Mouse (Mus musculus) right cerebral cortex, postnatal 4 days (tissue): Measurements from ENCODE around the gene Ralgps1.
A peak's percentile ranks its signal among the peaks of the same experiment; 100 is the strongest.

Experiments used
- DNase-seq: peaks from one replicate; pipeline ENCODE4 v3.0.0-alpha.2; 2022

The Ralgps1 gene

DNA sequence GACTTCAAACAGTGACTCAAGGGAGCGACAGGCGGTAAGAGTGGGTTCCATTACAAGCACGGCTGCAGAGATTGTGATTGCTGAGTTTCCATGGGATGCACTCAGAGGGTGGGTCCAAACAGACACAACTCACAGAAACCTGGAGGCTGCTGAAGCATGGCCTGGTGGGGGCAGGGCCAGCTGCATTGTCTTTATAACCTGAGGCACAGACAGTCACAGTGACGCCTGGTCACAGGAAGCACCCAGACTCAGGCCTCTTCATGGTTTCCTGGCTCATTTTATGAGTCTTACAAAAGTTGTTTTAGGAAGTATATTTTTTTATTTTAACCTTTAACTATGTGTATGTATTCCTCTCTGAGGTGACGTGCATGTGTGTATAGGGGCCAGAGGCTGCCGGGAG is 201.8 kb downstream of the Ralgps1 start:
- no peak for DNase-seq

DNA sequence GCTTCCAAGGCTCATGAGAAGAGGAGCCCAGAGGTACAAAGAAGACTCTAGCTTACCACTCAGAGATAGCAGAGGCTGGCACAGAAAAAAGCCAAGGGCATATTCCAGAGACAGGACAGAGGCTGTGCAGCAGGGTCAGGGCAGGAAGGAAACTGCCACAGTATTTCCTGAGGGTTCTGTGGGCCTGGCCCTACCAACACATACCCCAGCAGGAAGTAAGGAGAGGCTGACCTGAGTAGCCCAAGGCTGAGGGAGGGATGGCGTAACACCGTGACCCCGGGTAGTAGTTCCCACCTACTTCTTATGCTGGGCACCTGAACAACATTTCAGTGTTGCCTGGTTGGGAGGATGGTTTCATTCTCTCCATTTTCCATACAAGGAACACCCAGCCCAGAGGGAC is 204.2 kb downstream of the Ralgps1 start:
- DNase-seq: no peak

DNA sequence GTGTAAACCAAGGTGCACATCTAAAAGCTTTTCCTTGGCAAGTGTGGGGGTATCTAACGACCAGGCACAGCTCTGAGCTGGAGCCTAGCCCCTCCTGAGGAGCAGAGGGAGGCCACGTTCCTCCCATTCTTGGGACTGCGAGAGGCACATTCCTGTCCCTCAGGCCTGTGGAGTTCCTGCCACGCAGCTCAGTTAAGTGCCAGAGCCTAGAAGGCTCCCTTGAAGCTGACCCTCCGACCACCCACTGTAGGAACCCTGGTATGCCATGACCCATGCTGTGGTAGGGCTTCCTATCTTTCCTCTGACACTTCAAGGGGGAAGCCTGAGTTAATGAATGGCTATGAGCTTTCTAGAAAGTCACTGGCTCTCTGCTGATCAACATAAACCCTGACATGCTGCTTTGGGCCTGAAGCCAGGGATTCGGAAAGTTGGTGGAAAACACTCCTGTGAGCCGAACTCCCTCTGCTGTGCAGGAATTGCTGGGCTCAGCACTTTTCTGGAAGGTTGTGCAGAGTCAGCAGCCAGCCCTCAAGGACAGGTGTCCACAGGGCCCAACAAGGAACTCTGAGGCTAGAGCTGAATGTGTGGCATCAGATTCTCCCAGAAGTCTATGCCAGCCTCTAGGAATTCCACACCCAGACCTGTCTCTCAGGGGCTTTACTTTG is 205.4 kb downstream of the Ralgps1 start:
- DNase-seq: no peak

DNA sequence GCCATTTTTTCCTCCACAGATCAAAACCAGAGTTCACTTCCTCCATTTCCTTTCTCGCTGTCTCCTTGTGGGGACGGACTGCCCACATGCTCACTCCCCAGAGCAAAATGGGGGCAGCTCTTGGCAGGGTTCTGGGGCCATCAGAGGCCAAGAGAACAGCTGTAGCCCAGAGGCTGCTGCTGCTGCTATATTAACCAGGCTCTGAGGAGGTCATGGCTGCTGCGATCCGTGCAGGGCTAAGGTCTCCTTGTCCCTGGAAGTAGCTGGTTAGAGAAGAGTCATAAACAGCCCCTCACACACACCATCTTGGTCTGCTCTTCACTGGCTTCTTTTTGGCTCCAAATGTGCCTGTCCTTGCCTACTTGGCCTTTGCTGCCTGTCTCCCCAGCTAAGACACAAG is 206.1 kb downstream of the Ralgps1 start:
- no peak for DNase-seq

DNA sequence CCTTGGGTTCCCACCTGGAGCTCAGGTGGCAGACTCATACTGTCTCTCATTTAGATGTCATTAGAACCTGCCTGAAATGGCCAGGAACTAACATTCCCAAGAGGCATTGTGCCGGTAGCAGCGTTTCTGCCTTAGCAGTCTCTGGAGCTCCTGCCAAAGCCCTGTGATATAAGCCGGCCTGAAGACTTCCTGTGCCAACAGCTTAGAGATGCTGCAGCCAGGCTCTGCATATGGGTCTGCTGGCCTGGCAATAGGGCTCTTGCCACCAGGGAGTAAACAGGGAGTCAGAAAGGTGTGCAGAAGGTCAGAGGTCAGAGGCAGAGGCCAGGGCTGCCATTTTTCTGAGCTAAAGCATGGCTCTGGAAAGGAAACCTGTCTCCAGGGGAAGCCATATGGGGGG is 206.6 kb downstream of the Ralgps1 start:
- DNase-seq: no peak

DNA sequence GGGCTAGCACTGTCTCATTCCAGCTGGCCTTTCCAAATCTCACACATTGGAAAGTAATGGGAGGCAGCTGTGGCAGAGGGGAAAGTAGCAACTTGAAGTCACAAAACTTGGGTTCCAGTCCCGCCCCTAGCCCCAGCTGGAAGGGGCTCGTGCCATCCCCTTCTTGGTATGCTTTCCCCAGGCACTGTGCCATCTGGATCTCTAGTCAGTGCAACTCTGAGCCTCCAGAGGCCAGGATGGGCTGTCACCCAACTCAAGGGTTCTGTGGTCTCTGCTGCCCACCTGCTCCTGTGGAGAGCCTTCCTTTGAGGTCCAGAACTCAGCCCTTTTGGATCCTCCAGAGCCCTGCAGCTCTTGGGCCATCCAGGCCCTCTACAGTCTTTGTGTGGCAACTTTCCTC is 209.2 kb downstream of the Ralgps1 start:
- DNase-seq: no peak

DNA sequence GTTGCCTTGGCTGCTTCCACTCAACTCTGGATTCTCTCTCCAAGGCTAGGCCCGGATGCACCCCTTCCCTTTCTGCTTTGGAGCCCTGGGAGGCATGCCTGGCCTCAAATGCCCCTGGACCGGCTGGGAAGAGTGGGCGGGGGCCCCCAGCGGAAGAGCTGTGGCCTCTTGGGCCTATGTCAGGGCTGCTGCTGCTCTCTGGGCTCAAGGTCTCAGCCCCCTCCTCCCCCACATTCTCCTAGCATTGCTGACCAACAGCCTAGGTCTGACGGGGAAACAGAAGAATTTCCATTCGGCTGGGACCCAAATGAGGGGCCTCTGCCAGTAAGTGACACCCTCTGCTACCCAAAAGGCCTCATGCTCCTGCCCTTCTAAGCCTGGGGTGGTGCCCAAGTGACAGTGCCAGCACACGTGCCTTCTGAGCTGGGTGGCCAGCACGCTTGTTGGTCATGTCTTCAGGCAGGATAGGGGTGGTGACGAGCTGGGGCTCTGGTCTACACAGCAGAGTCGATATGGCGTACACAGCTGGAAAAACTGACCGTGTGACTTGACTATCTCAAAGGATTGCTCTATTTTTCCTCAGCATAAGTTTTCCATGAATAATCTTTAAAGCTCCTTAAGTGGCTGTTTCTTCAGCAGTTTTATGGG is 210.8 kb downstream of the Ralgps1 start:
- no peak for DNase-seq

DNA sequence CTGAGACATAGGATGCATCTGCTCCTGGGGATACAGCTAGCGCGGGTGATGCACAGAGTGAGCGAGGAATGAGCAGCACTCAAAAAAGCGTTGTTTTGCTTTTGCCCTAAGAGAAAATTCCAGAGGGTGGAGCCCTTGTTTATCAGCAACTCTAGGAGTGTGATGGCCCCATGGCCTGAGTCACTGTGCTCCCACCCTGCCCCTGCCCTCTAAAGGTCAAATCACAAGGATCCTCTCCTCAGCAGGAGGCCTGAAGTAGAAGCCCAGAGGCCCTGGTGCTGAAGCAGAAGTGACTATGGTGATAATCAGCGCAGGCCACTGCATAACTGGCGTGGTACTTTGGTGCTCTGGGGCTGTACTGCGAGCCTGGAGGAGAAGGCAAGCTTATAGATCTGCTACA is 211.7 kb downstream of the Ralgps1 start:
- no peak for DNase-seq

DNA sequence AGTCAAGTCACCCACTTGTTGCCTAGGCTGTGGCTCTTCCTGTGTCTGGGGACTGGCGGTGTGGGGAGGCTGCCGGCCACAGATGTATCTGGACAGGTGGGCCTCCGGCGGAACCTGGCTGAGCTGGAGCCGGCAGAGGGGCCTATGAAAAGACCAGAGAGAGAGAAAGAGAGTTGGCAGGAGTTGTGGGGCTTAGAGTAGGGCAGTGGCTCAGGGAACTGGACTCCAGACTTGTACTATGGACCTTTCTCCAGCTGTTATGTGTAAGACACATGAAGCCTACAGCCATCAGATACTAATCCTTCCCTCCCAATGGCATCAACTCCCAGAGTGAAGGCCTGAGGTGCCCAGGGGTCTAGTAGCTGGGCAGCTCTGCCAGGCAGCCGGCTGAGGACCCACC is 212.4 kb downstream of the Ralgps1 start:
- no peak for DNase-seq

DNA sequence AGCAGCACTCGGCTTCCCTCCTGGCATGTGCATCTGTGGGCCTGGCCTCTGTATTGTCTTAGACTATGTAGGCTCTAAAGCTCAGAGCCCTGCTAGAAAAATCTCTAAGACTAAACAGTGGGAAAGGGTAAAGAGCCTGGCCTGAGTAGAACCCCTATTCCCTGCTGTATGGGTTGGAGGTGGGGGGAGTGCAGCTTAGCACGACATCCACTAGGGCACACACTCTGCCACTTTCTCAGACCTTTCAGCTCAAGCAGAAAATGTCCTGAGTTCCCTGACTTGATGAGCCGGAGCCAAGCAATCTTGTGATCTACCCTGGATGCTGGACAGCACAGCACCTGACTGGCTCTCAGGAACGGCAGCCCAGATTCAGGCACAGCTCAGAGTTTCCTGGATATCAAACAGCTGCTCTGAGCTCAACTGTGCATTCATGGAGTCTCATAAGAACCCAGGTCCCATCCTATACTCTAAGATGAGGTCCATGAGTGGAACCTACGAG is 215.0 kb downstream of the Ralgps1 start:
- DNase-seq: no peak

DNA sequence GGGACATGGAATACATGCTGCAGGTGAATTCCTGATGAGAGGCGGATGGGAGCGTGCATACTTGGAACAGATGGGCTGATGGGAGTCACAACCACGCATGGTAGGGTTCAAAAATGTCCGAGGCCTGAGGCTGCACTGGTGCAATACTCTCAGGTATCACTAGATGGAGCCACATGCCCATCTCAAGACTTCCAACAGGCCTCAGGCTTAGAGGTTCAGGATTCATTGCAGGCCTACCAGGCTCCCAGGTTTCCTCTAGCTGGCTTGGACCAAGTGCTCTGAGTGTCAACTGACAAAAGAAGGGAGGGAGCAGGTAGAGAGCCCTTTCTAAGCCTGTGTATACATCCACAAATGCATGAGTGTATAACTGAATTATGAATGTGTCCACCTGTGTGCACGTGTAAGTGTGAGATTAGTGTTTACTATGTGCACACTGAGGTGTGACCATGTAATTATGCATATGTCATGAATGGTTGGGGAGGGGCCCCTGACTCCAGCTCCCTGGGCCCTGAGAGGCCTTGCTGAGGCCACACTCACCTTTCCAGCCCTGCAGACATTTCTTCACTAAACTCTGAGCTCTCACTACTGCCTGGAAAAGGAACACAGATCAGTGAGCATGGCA is 216.4 kb downstream of the Ralgps1 start:
- peak; percentile 73 for DNase-seq

DNA sequence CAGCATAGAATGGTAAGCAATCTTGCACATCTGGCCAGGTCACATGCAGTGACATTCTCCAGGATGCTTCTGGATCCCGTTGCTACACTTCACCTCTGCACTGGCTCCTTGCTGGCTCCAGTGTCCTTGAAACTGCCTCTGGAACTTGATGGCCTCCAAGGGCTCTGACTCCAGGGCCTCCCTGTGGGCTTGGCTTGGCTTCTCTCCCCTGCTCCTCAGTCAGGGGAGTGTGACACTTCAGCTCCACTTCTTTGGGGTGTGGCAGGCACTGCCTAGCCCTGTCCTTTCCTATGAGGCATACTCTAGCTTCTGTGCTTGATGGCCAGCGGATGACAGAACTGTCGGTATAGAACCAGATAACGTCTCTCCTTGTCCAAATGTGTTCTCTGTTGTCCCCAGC is 224.3 kb downstream of the Ralgps1 start:
- no peak for DNase-seq

DNA sequence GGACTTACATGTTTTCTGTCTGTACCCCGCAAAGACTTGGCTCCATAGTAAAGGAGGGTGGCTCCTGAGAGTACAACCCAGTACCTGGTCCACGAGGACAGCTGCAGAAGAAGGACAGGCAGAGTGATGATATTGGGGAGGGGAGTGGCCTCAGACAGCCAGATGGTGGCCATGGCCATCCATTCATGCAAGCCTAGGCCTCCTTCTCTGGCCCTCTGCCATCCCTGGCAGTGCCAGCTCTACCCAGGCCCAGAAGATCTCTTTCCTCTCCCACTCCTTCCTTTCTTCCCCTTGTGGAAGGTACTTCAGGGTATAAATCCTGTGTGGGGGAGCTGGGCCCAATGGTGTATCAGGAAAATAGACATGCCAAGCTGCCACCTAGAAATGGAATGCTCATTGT is 228.0 kb downstream of the Ralgps1 start:
- no peak for DNase-seq

DNA sequence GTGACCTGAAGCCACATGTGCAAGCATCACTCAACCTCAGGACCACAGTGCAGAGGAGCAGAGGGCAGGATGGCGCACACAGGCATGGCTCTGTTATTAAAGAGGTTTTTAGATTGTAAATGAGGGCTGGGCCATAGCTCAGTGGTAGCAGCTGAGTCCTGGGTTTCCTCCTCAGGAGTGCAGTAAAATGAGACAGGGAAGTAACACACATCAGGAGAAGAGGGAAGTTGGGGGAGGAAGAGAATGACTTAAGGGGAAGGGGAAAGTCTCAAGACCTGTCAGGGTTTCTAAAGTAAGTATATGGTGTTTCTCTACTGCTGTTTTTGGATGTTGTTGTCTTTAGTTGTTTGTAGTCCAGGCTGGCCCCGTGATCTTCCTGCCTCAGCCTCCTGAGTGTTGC is 232.8 kb downstream of the Ralgps1 start:
- no peak for DNase-seq

DNA sequence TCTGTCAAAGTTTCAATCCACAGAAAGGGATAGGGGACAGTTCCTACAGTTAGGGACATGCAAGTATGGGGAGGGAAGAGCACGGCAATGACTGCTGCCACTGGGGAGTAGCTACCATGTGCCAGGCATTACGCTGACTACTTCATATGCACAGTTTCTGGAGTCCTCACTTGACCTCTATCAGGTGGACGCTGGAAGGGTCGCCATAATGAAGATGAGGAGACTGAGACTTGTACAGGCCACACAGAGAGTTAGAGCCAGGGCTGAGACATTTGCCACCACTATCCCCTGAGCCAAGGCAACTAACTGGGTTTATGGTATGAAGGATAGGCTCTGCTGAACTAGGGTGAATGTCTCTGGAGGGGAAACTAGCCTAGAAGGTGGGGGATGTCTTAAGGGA is 233.6 kb downstream of the Ralgps1 start:
- no peak for DNase-seq

DNA sequence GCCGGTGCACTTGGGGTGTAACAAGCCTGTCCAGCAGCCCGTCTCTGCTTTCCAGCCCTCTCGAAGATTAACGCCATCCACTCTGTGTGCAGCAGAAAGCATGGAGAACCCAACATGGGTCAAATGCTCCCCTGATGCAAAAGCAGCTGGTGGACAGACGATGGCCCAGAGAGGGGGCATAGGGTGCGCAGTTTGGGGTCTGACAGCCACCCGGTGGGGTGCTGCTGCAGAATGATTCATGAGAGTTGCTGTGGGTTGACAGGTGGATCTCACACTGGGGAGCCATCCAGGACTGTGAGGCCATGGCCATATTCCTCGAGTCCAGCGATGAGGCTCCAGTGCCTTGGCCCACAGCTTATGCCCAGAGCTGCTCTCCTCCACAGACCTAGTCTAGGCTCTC is 234.0 kb downstream of the Ralgps1 start:
- DNase-seq: no peak

DNA sequence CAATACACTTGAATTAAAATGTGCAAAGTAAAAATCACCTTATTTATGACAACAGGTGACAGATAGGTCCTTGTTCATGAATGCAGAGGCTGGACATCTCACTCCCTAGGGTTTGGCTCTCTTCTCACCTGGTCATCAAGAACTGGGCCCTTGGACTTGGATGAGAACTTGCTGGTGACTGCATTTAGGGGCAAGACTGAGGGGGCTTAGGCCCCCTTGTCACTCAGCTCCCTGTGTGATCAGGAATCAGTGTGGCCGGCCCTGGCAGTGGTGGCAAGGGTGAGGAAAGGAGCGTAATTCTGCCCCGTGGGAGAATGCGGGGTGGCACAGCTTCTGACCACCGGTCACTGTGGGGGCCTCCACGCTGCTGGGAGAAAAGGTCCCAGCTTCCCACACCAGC is 234.9 kb downstream of the Ralgps1 start:
- DNase-seq: no peak

DNA sequence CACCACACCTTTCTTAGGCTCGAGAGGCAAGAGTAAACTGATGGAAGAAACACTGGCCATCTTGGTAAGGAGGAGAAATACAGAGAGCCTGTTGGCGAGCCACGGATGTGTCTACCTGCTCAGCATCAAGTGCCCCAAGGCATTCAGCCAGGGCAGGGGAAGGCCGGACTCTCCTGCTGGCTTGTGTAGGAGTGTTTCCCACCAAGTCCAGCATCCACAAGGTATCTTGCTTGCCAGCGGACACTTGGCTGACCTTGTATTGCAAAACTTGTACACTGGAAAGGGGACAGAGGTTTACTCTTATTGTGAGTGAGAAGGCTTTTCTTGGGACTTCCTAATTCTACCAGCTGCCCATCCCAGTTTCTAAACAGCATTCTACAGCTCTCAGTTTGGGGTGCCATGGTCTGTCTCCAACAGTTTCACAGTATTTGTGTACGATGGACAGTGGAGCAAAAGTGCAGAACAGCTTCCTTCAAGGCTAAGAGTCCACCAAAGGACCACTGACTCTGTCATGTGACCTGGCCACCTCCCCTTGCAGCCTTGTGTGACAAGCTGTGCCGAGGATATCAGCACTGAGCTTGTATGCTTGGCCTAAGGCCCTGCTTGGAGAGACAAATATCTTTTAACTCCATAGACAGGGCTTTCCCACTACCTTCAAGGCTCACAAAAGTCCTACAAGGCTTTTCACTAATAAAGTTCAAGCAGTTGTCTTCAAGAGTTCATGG is 236.4 kb downstream of the Ralgps1 start:
- no peak for DNase-seq

DNA sequence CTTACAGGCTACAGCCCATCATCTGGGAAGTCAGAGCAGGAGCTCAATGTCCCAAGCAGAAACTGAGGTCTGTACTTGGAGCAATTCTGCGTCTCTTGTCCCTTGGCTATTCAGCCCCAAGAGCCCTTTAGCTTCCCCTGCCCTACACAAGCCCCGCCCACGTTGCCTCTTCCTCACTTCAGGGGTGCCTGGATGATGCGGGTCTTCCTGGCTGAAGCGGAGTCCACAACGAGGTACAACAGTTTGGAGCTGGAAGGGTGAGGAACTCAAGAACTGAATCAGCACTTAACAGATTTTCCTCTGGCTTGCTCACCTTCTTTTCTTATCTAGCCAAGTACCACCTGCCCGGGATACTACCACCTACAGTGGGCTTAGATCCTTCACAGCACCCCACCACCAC is 239.0 kb downstream of the Ralgps1 start:
- DNase-seq: no peak

DNA sequence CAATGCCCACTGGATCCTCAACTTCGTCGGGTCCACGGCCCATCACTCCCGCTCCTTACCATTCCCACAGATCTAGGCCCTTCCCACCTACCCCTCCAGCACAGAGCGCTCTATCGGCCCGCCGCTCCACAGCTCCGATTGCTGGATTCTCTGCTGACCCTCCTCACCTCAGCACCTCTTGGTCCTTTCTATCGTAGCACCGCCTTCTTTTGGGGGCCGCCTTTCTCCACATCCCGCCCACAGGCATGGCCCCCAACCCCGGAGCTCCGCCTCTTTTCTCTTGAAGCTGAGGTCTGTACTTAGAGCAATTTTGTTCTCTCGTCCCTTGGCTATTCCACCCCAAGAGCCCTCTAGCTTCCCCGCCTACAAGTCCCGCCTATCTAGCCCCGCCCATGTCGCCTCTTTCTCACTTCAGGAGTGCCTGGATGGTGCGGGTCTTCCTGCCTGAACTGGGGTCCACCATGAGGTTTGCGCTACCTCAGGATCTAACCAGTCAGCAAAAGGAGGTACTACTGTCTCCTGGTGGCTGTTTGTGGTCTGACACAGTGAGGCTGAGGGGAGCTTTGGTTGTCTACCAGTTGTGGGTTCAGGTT is 239.7 kb downstream of the Ralgps1 start, which contains the start of gene Garnl3:
Gene Garnl3, minus strand, starts transcription at position 155 of the 593 bp plus-strand sequence.
- DNase-seq: peak; percentile 71

DNA sequence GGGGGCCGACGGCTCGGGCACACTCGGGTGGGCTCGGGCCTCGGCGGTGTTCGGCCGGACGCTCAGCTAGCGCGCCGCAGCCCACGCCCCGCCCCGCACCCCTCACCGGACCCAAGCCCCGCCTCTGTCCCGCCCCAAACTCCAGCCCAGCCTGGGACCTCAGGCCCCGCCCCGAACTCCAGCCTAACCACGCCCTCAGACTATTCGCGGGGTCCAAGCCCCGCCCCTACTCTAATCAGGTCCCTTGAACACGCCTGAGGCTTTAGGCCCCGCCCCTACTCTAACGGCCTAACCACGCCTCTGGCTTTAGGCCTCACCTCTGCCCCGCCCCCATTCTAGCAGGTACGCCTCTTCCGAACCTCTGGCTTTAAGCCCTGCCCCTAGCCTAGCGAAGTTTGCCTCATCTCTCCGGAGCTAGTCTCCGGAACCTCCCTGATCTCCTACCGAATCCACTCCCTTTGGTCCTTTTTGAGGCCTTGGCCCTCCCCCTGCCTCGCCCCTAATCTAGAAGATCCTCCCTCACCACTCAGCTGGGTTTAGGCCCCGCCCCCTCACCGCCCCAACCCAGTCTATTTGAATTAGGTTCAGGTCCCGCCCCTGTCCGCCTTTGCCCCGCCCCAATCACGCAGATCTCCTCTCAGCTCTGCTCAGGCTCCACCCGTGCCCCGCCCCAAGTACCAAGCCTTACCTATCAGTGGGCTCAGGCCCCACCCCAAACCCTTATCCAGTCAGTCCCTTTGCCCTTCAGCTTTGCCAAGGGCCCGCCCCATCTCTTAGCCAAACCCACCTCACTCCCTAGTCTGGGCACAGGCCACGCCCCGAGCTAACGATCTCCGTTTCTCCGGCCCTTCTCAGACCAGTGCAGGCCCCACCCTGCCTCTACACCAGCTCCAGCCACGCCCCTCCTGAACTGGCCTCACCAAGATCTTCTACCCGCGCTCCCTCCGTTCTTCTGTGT is 240.5 kb downstream of the Ralgps1 start:
- peak; percentile 99 for DNase-seq

DNA sequence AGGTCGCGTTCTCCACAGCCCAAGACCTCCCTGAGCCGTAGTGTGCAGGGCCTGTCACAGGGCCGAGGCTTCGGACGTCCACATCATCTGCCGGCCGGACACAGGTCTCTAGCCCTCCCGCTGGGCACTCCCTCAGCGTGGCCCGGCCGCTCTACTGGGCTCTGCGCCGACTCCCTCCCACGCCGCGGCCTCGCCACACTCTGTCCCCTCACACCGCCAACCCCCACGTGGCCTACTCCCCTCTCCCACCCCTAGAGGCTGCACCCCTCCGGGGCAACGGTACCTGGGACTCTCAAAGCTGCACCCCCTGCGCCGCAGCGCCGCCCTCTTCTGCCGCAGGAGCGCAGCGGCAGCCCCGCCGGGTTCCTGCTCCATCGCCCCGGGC is 241.2 kb downstream of the Ralgps1 start:
- no peak for DNase-seq
